Mouse (Mus musculus) intestine, postnatal 0 days (tissue): ENCODE results near the gene Kctd11. TPM values are rescaled to one million over a fixed set of nuclear protein-coding genes. Genes with fewer than 3 reads are reported as not detected.
A peak's percentile ranks its signal among the peaks of the same experiment; 100 is the strongest.

Source experiments
- ATAC-seq: fragments of 200-750 bp; cut with Nextera tagmentation; 2 replicates; pipeline ENCODE4 v1.8.0; 2017; ENCODE audit warnings: mild to moderate bottlenecking, moderate TSS enrichment, moderate library complexity
- H3K27ac ChIP-seq: fragments of 300-500 bp; sonication (generic); 2 replicates; pipeline ENCODE4 v1.5.1; 2014; ENCODE audit warnings: mild to moderate bottlenecking, low read depth, low read length, moderate library complexity
- H3K27me3 ChIP-seq: fragments of 300-500 bp; sonication (generic); replicated peaks from 2 replicates; pipeline ENCODE4 v1.6.1; 2014; ENCODE audit warnings: low read length, mixed read lengths; ENCODE audit not compliant: control insufficient read depth, insufficient read depth
- H3K36me3 ChIP-seq: fragments of 300-500 bp; sonication (generic); 2 replicates; pipeline ENCODE4 v1.6.1; 2014; ENCODE audit warnings: mild to moderate bottlenecking, moderate library complexity; ENCODE audit not compliant: control insufficient read depth, insufficient read depth
- H3K4me1 ChIP-seq: fragments of 300-500 bp; sonication (generic); replicated peaks from 2 replicates; pipeline ENCODE4 v1.6.1; 2014; ENCODE audit warnings: antibody characterized with exemption, low read length, mixed read lengths; ENCODE audit not compliant: control insufficient read depth, insufficient read depth
- H3K4me2 ChIP-seq: fragments of 300-500 bp; sonication (generic); replicated peaks from 2 replicates; pipeline ENCODE4 v1.6.1; 2014; ENCODE audit warnings: low read depth, mild to moderate bottlenecking, moderate library complexity
- H3K4me3 ChIP-seq: fragments of 300-500 bp; sonication (generic); 2 replicates; pipeline ENCODE4 v1.5.1; 2014; ENCODE audit warnings: low read depth, low read length
- H3K9ac ChIP-seq: fragments of 300-500 bp; sonication (generic); 2 replicates; pipeline ENCODE4 v1.6.1; 2014; ENCODE audit warnings: mild to moderate bottlenecking, low read depth, low read length
- H3K9me3 ChIP-seq: fragments of 300-500 bp; sonication (generic); 2 replicates; pipeline ENCODE4 v1.6.1; 2016; ENCODE audit warnings: mixed run types; ENCODE audit not compliant: control insufficient read depth
- CTCF ChIP-seq: sonication (generic); IDR thresholded peaks from 2 replicates; pipeline ENCODE4 v1.5.1; 2016; ENCODE audit warnings: low read depth, mild to moderate bottlenecking, control low read depth, antibody characterized with exemption, moderate library complexity
- WGBS: fragments of 180-500 bp; shearing (Covaris S2); extraction: QIAGEN DNeasy Blood & Tissue Kit; methylation state at CpG from one replicate; pipeline ENCODE4 v1.1.7; 2014; 5-methylcytosine and 5-hydroxymethylcytosine counted together
- polyA plus RNA-seq: library from polyadenylated mRNA; unstranded; fragments of >200 nt; fragmentation: Nextera tagmentation; extraction: Ambion mirVana; gene quantifications from 2 replicates; pipeline ENCODE4 v1.2.1, GENCODE M21; 2015

Gene Kctd11
- polyA plus RNA-seq, 1 experiment from 2014 or later: 4.0 TPM

DNA sequence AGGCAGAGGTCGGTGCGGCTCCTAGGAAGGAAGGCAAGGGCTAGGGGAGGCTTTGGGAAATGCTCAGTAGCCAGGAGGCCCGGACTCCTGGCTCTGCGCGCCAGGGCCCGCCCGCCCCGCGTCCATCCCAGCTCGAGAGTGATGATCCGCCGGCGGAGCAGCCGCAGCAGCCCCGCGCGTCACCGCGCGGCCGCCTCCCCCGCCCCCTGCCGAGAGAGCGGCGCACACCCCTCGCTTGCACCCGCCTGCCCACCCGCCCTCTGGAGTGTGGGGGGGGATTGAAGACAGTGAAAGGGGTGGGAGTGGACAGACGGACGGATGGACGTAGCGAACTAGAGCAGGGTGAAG is 43.6 kb downstream of the Kctd11 start, which contains the start of gene Nlgn2:
Nlgn2 (minus strand) TSS at position 181 of the 348 bp plus-strand sequence.
- peak within 1 kb of the TSS; percentile 77 for H3K4me3 ChIP-seq
- peak within 1 kb of the TSS; percentile 80 for H3K27ac ChIP-seq
- TF ChIP-seq CTCF: peak; percentile 43
- H3K27me3 ChIP-seq: peaks cover 15% of the 10 kb centered on the region; the same call in 1 of the 2 replicates
- no peaks in the 10 kb centered on the region for H3K36me3 ChIP-seq
- peak; percentile 44 for ATAC-seq
- H3K4me2 ChIP-seq: peak within 1 kb of the TSS; percentile 98
- peak within 1 kb of the TSS; percentile 79 for H3K9ac ChIP-seq
- 2% methylated on average over 16 of the region's 32 CpGs for WGBS
- no peaks in the 10 kb centered on the region for H3K4me1 ChIP-seq
- no peaks in the 10 kb centered on the region for H3K9me3 ChIP-seq

DNA sequence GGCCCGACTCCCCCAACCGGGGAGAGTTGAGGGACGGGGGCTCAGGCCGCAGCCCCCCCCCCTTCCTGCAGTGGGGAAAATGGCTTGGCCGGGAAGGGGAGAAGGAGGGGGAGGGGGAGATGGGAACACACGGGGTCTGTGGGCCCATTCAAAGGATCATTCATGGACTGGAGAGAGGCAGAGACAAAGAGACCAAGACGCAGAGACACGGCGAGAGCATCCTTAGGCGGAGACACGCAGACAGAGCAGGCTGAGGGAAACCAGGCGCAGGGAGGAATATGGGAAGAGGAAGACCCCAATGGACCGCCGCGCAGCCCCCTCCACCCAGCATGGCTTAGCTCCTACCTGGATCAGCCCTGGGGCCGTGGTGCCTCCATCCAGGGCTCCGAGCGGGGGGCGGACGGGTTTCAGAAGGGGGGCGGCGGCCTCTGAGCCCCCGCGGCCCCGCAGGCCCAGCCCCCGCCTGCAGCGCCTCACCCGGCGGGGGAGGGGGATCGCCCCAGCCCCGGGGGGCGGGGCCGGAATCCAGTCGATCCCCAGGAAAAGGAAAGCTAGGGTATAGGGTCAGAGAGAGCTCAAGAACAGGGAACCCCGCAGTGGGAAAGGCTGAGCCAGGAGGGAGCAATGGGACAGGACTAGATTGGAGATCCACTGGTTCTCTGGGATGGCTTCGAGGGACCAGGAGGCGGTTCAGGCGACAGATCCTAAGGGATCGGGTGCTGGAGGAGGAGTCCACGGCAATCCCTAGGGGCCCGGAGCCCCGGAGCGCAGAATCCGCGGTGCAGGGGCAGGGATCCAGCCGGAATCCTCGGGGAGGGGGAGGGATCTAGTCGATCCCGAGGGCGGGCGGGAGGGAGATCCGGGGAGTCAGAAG is 44.3 kb downstream of the Kctd11 start:
- ATAC-seq: no peak
- Histone ChIP-seq H3K36me3 (no peaks in the 10 kb centered on the region), H3K4me1 (no peaks in the 10 kb centered on the region), H3K4me2 (peak overlapping the region; percentile 98), H3K27me3 (peaks cover 15% of the 10 kb centered on the region; the same call in 1 of the 2 replicates), H3K9me3 (no peaks in the 10 kb centered on the region), H3K4me3 (peak overlapping the region; percentile 77), H3K9ac (peak overlapping the region; percentile 59), H3K27ac (peak overlapping the region; percentile 37)
- no peak for TF ChIP-seq CTCF
- WGBS: 3% methylated on average over 41 of the region's 52 CpGs

DNA sequence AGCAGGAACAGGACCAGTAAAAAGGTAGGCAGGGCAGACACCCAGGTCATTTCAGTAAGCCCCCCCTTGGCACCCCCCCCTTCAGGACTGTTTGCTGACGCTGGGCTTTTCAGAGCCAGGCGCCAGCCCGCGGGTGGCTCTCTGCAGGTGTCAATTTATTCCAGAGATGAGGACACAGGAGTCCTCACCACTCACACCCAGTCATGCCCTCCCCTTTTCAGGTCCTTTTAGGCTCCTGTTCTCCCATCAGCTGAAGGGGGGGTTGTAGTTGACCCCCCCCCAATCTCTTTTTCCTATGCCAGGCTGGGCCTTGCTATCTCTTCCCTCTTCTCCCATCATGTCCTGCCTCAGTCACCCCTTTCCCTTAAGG is 45.3 kb downstream of the Kctd11 start:
- H3K4me3 ChIP-seq: no peak overlapping the region
- H3K36me3 ChIP-seq: no peaks in the 10 kb centered on the region
- peak overlapping the region; percentile 98; the same call in 1 of the 2 replicates for H3K4me2 ChIP-seq
- no peak overlapping the region for H3K27ac ChIP-seq
- H3K27me3 ChIP-seq: peaks cover 15% of the 10 kb centered on the region; the same call in 1 of the 2 replicates
- TF ChIP-seq CTCF: no peak
- H3K4me1 ChIP-seq: no peaks in the 10 kb centered on the region
- no peaks in the 10 kb centered on the region for H3K9me3 ChIP-seq
- H3K9ac ChIP-seq: no peak overlapping the region
- 34% methylated on average over 4 of the region's 4 CpGs for WGBS
- ATAC-seq: no peak

DNA sequence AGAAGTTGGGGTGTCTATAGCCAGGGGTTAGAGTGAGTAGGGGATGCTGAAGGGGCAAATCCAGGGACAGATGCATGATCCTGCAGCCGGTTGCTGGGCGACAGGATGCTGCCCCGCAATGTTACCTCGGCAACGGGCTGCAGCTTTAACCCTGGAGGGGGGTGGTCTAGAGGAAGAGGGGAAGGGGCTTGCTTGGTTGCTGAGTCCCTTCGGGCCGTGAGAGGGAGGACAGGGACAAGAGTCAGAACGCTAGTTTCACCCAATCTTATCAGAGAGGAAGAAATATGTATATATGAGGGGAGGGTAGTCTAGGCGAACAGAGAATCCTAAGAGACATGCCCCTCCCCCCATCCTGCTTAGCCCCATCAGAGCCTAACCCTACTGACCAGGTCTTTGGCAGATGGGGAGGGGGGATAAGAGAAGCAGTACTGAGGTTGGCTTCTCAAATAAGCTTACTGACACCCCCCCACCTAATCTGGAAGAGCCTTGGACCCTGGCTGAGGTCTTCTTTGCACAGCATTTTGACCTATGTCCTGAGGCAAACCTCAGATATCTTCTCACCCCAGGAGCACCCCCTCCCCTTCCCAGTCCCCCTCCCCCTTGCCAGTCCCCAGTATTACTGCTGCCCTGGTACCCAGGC is 45.8 kb downstream of the Kctd11 start:
- H3K27ac ChIP-seq: no peak overlapping the region
- WGBS: 43% methylated on average over 9 of the region's 9 CpGs
- H3K4me3 ChIP-seq: no peak overlapping the region
- peak overlapping the region; percentile 98; the same call in 1 of the 2 replicates for H3K4me2 ChIP-seq
- no peaks in the 10 kb centered on the region for H3K4me1 ChIP-seq
- ATAC-seq: no peak
- peaks cover 15% of the 10 kb centered on the region; the same call in 1 of the 2 replicates for H3K27me3 ChIP-seq
- H3K9ac ChIP-seq: no peak overlapping the region
- H3K9me3 ChIP-seq: no peaks in the 10 kb centered on the region
- H3K36me3 ChIP-seq: no peaks in the 10 kb centered on the region
- no peak for TF ChIP-seq CTCF

DNA sequence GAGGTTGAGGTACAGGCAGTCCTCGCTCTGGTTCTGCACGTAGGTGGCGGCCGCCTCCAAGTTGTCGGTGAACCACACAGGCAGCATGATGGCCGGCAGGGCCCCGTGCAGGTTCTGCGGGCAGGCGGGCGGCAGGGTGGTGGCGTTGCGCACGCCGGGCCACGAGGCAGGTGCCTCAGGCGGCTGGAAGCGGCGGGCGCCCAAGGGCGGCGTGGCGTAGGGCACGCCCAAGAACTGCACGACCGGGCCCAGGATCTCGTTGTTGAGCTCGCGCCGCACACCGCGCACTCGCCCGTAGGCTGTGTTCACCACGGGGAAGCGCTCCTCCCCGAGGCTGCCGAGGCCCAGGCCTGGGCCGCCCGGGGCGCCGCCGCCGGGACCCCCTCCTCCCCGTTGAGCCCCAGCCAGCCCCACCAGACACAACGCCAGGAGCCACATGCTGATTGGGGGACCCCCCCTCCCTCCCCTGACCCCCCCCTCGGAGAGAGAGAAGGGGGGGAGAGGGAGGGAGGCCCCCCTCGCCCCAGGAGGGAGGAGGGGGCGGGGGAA is 47.1 kb downstream of the Kctd11 start:
- no peak overlapping the region for H3K27ac ChIP-seq
- 12% methylated on average over 42 of the region's 48 CpGs for whole genome bisulfite sequencing

DNA sequence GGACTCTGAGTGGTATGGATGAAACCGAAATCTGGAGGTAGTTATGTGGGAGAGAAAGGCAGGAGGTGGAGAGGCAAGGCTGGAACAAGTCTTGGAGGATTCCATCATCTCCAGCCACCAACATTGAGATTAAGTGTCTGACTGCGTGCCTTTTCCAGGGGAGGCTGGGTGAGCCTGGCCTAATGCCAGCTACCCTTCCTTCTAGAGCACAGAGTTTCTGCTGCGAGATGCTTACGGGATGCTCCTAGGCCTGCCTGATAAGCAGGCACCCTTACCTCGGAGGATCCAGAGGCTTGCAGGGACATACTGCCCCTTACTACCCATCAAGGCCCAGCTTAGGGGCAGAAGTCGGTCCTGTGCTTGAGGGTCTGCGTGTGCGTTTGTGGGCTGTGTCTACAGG is 47.7 kb downstream of the Kctd11 start:
- H3K4me1 ChIP-seq: no peaks in the 10 kb centered on the region
- no peaks in the 10 kb centered on the region for H3K36me3 ChIP-seq

More for the DNA sequence above, 47.1 kb downstream of the Kctd11 start:
- peak overlapping the region; percentile 72 for H3K4me2 ChIP-seq
- H3K27me3 ChIP-seq: peaks cover 15% of the 10 kb centered on the region; the same call in 1 of the 2 replicates
- peak; percentile 21 for TF ChIP-seq CTCF
- peak overlapping the region; percentile 50 for H3K9ac ChIP-seq
- H3K36me3 ChIP-seq: no peaks in the 10 kb centered on the region
- ATAC-seq: no peak
- H3K9me3 ChIP-seq: no peaks in the 10 kb centered on the region
- H3K4me3 ChIP-seq: peak overlapping the region; percentile 38
- no peaks in the 10 kb centered on the region for H3K4me1 ChIP-seq

More for the DNA sequence above, 47.7 kb downstream of the Kctd11 start:
- Histone ChIP-seq H3K27me3 (peaks cover 15% of the 10 kb centered on the region; the same call in 1 of the 2 replicates), H3K9ac (peak overlapping the region; percentile 50; the same call in 1 of the 2 replicates), H3K9me3 (no peaks in the 10 kb centered on the region), H3K27ac (no peak overlapping the region), H3K4me3 (peak overlapping the region; percentile 38), H3K4me2 (peak overlapping the region; percentile 72)
- ATAC-seq: no peak
- WGBS: 58% methylated on average over 8 of the region's 8 CpGs
- TF ChIP-seq CTCF: no peak
